Mouse (Mus musculus) embryonic fibroblast, embryonic 13.5 days (primary cell): ENCODE results near the gene Scarf2. TPM values are rescaled to one million over a fixed set of nuclear protein-coding genes. Genes with fewer than 3 reads are reported as not detected.

Experiments
- H3K27ac ChIP-seq: 2 replicates; pipeline ENCODE4 v1.5.1; 2012; ENCODE audit warnings: low read length, control low read depth, inconsistent platforms; ENCODE audit not compliant: insufficient read depth
- H3K4me1 ChIP-seq: 2 replicates; pipeline ENCODE4 v1.6.1; 2011; ENCODE audit warnings: low read length; ENCODE audit not compliant: control insufficient read depth, insufficient read depth
- H3K4me3 ChIP-seq: 2 replicates; pipeline ENCODE4 v1.5.1; 2011; ENCODE audit warnings: mild to moderate bottlenecking, control low read depth, low read length; ENCODE audit not compliant: insufficient read depth
- CTCF ChIP-seq: IDR thresholded peaks from 2 replicates; pipeline ENCODE4 v1.5.1; 2011; ENCODE audit warnings: mild to moderate bottlenecking, control low read depth, low read length, moderate library complexity, borderline replicate concordance; ENCODE audit not compliant: insufficient read depth
- POLR2A ChIP-seq: IDR thresholded peaks from 2 replicates; pipeline ENCODE4 v1.6.1; 2011; ENCODE audit warnings: low read depth, mild to moderate bottlenecking, control low read depth, low read length, moderate library complexity
- polyA plus RNA-seq: library from polyadenylated mRNA; stranded (reverse); fragments of >200 nt; gene quantifications from 2 replicates; pipeline ENCODE4 v1.2.4, GENCODE M21; 2011; ENCODE audit warnings: low read depth; ENCODE audit not compliant: missing spikeins, insufficient read length

Gene Scarf2
- polyA plus RNA-seq, 1 experiment: 46.5 TPM

DNA sequence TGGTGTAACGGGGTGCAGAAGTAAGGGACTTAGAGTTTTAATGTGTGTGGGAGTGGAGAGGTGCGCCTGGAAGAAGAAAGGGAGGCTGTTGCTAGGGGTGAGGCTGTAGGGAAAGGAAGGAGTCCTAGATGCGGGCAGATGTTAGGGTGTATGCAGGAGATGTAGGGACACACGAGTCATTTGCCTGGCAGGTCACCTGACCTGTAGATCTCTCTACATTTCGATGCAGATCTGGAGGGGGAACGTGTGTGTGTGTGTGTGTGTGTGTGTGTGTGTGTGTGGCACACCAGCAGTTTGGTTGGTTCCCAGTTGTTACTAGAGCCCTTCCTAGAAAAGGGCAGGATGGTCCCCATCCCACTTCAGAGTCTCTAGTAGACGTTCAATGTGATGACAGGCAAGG, 7.9 kb downstream of the Scarf2 start:
- TF ChIP-seq POLR2A: no peak
- TF ChIP-seq CTCF: no peak
- Histone ChIP-seq H3K4me3 (no peak overlapping the region), H3K4me1 (peaks cover 49% of the 10 kb centered on the region), H3K27ac (no peak overlapping the region)

DNA sequence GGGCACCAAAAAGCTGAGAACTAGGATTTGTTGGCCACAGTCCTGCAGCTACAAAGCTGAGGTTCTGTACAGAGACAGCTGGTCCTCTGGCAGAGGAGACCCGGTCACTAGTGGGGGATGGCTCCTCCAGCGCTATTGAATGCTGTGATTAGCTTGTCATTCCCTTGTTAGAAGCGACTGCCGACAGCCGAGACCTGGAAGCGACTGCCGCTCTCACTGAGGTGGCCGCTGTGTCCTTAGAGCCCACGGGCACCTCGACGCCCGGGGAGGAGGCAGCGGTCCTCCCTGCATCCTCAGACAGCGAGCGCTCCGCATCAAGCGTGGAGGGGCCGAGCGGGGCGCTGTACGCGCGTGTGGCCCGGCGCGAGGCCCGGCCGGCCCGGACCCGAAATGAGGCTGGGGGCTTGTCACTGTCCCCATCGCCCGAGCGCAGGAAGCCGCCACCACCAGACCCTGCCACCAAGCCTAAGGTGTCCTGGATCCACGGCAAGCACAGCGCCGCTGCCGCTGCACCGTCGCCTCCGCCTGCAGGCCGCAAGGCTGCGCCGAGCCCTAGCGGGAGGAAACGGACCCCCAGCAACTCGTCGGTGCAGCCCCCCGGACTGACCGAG, 9.6 kb downstream of the Scarf2 start:
- H3K4me3 ChIP-seq: no peak overlapping the region
- peak overlapping the region; percentile 15; the same call in 1 of the 2 replicates for H3K27ac ChIP-seq
- TF ChIP-seq CTCF: no peak
- no peak for TF ChIP-seq POLR2A
- H3K4me1 ChIP-seq: peaks cover 49% of the 10 kb centered on the region

GRCm38 (mm10) chr16:17807192-17808009, 10.3 kb downstream of the Scarf2 start:
- no peak for TF ChIP-seq POLR2A
- no peak for TF ChIP-seq CTCF
- H3K4me1 ChIP-seq: peaks cover 42% of the 10 kb centered on the region
- no peak overlapping the region for H3K4me3 ChIP-seq
- H3K27ac ChIP-seq: peak overlapping the region; percentile 52

DNA sequence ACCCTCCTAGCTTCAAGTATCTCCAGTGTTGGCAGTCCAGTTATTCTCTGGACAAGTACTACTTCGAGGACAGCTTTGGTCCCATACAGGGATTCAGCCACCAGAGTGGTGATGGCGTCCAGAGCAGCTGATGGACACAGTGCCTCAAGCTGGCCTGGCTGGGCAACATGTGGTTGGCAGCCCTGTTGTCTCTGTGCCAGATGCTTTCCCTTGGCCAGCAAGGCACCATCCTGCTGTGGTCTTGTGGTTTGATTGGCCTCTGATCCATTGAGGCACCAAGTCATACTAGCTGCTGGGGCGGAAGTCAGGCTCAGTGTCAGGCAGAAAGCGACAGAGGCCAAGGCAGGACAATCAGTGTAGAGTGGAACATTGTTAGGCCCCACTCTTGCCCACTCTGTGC, 12.0 kb downstream of the Scarf2 start:
- Histone ChIP-seq H3K4me1 (peaks cover 36% of the 10 kb centered on the region), H3K27ac (peak overlapping the region; percentile 86), H3K4me3 (no peak overlapping the region)
- TF ChIP-seq POLR2A: no peak
- TF ChIP-seq CTCF: no peak

GRCm38 (mm10) chr16:17809711-17810110, 12.6 kb downstream of the Scarf2 start:
- TF ChIP-seq CTCF (no peak), POLR2A (no peak)
- Histone ChIP-seq H3K27ac (peak overlapping the region; percentile 86), H3K4me1 (peaks cover 34% of the 10 kb centered on the region), H3K4me3 (no peak overlapping the region)

GRCm38 (mm10) chr16:17812120-17812519, 15.0 kb downstream of the Scarf2 start:
- Histone ChIP-seq H3K4me1 (peaks cover 23% of the 10 kb centered on the region), H3K27ac (no peak overlapping the region), H3K4me3 (no peak overlapping the region)
- TF ChIP-seq CTCF (no peak), POLR2A (no peak)

- peaks cover 22% of the 10 kb centered on the region for H3K4me1 ChIP-seq
- TF ChIP-seq CTCF (no peak), POLR2A (no peak)
- no peak overlapping the region for H3K27ac ChIP-seq
- no peak overlapping the region for H3K4me3 ChIP-seq
Measured at GRCm38 (mm10) chr16:17813173-17813572, 16.1 kb downstream of the Scarf2 start.

DNA sequence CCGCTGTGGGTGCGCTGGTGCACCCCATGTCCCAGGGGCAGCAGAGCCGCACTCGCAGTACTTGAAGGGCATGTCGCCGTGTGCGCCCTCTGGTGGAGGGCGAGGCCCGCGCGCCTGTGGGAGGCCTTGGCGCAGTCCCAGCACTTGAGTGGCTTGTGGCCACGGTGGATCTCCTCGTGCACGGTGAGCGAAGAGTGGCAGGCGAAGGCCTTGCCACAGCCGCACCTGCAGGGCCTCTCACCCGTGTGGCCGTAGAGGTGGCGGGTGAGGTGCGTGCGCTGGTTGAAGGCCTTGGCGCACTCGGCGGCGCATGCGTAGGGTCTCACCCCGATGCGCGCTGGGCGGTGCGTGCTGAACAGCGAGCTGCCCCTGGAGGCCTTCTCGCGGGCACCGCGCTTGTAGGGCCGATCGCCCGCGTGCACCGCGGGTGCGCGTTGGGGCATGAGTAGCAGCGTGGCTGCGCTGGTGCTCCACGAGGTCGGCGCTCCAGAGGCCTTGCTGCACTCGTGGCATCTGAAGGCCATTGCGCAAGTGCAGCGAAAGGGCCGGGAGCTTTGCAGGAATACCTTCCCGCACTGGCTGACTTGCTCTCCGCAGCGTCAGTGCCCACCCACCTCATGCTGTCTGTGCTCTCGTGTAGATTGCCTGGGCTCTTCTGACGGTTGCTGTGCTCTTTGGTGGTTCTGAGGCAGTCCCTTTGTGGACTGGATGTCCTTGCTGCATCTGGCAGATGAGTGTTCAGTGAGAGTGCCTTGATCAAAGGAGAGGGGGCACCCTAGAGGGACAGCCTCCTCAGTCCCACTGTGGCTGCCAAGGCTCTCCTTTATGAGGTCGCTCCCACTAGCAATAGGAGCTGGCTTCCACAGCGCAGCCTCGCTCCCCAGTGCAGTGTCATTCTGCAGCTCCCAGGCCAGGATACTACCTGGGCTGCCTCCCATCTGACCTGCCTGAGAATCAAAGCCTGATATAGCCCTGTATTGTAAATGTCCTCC, 18.6 kb downstream of the Scarf2 start:
- TF ChIP-seq CTCF (peak; percentile 96), POLR2A (peak; percentile 59)
- peak overlapping the region; percentile 19 for H3K4me3 ChIP-seq
- H3K4me1 ChIP-seq: peaks cover 3% of the 10 kb centered on the region
- H3K27ac ChIP-seq: no peak overlapping the region

GRCm38 (mm10) chr16:17816528-17816927, 19.4 kb downstream of the Scarf2 start:
- TF ChIP-seq CTCF: no peak
- no peak for TF ChIP-seq POLR2A
- H3K4me3 ChIP-seq: no peak overlapping the region
- H3K27ac ChIP-seq: no peak overlapping the region
- H3K4me1 ChIP-seq: no peaks in the 10 kb centered on the region; the same call in 1 of the 2 replicates
